Mouse (Mus musculus): ENCODE measurements around the gene Rdh9. TPM values are rescaled to one million over a fixed set of nuclear protein-coding genes. Genes with fewer than 3 reads are reported as not detected.

The Rdh9 gene
- 0.28 TPM in 1 of 2 replicates, not detected in the other for polyA plus RNA-seq (2015; fragmentation: Nextera tagmentation; extraction: Ambion mirVana)

DNA sequence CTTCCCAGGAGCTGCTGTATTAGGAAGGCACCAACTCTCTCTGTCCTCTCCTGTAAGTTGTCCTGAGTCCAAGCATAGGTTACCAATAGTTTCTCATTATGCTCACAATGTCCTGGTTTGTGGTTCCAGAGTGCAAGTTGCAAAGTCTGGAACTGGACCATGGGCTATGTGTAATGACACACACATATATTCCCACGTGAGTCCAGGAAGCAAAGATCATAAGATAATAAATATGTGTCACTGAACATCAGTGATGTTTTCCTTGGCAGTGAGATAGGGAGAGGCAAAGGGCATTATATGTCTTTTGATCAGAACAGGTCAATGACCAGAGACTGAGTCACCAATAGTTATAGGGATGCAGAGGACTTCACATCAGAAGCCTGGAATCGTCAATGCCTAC is at the start of gene Rdh9:
Gene Rdh9 (plus strand): TSS at position 376 of the 400 bp plus-strand sequence.

GRCm38 (mm10) chr10:127739083-127739660 is 37.0 kb upstream of the Rdh9 start, which contains the start of gene Zbtb39:
Gene Zbtb39 (plus strand): TSS chr10:127739538.

DNA sequence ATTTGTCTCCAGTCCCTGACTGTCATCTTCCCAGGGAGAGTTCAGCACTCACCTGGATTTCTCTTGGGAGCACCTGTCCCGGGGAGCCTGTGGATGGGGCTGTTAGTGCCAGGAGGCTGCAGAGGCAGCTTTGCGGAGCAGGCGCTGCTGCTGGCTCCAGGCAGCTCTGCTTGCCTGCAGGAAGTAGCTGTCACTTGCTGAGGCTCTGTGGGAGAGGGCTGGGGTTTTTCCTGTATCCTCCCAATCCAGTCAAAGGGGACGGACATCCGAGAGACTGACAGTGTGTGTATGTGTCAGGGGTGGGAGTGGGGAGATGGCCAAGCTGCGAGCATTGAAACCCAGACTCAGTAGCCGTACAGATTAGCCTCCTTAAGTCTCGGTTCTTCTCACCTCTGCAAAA is 24.6 kb upstream of the Rdh9 start, which contains the start of gene Gpr182:
Gene Gpr182 (minus strand): TSS at position 185 of the 400 bp plus-strand sequence.

GRCm38 (mm10) chr10:127759181-127760110 is 16.7 kb upstream of the Rdh9 start, which contains the start of the genes Rdh1 and Rdh16f1:
Gene Rdh1 (plus strand): TSS chr10:127759721.
Gene Rdh16f1 (plus strand): TSS chr10:127759787.

DNA sequence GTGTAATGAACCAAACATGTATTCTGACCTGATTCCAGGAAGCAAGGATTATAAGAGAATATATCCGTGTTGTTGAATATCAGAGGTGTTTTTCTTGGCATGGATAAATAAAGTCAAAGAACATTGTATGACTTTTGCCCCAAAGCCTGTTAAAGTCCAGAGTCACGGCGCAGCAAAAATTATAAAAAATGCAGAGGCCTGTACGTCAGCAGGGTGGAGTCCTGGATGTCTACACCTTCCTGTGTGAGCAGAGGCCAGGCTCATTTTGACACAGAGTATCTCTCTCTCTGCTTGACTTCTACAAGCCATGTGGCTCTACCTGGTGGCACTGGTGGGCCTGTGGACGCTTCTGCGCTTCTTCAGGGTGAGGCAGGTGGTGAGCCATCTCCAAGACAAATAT is 24.7 kb downstream of the Rdh9 start, which contains the start of gene Rdh16:
Gene Rdh16 (plus strand): TSS at position 262 of the 400 bp plus-strand sequence.

Other genes starting within 250 kb of the Rdh9 start
- 2.0 and 2.1 TPM in 2 replicates for gene Nxph4, start 241.8 kb upstream of the Rdh9 start, polyA plus RNA-seq (2015; fragmentation: Nextera tagmentation; extraction: Ambion mirVana)
- 38.9 and 46.3 TPM in 2 replicates for gene Lrp1, start 155.2 kb upstream of the Rdh9 start, polyA plus RNA-seq (2015; fragmentation: Nextera tagmentation; extraction: Ambion mirVana)
- gene Stat6, start 133.4 kb upstream of the Rdh9 start, polyA plus RNA-seq (2015; fragmentation: Nextera tagmentation; extraction: Ambion mirVana): 13.2 and 15.5 TPM in 2 replicates
- gene Nemp1, start 109.5 kb upstream of the Rdh9 start, polyA plus RNA-seq (2015; fragmentation: Nextera tagmentation; extraction: Ambion mirVana): 4.0 and 4.1 TPM in 2 replicates
- gene Nab2, start 107.8 kb upstream of the Rdh9 start, polyA plus RNA-seq (2015; fragmentation: Nextera tagmentation; extraction: Ambion mirVana): 6.1 and 7.3 TPM in 2 replicates
- 0.12 and 0.28 TPM in 2 replicates for gene Myo1a, start 71.2 kb upstream of the Rdh9 start, polyA plus RNA-seq (2015; fragmentation: Nextera tagmentation; extraction: Ambion mirVana)
- 0.91 and 1.0 TPM in 2 replicates for gene Tac2, start 51.9 kb upstream of the Rdh9 start, polyA plus RNA-seq (2015; fragmentation: Nextera tagmentation; extraction: Ambion mirVana)
- gene Zbtb39, start 36.8 kb upstream of the Rdh9 start, polyA plus RNA-seq (2015; fragmentation: Nextera tagmentation; extraction: Ambion mirVana): 0.83 and 0.88 TPM in 2 replicates
- gene Gpr182, start 24.7 kb upstream of the Rdh9 start, polyA plus RNA-seq (2015; fragmentation: Nextera tagmentation; extraction: Ambion mirVana): 1.1 and 1.7 TPM in 2 replicates
- gene Rdh1, start 16.7 kb upstream of the Rdh9 start, polyA plus RNA-seq (2015; fragmentation: Nextera tagmentation; extraction: Ambion mirVana): 0.17 TPM in 1 of 2 replicates, not detected in the other
- gene Rdh16f1, start 16.6 kb upstream of the Rdh9 start, polyA plus RNA-seq (2015; fragmentation: Nextera tagmentation; extraction: Ambion mirVana): 1.1 TPM in 1 of 2 replicates, not detected in the other
- not detected in 2 replicates for gene Rdh16, start 24.8 kb downstream of the Rdh9 start, polyA plus RNA-seq (2015; fragmentation: Nextera tagmentation; extraction: Ambion mirVana)
- not detected in 2 replicates for gene Rdh19, start 73.5 kb downstream of the Rdh9 start, polyA plus RNA-seq (2015; fragmentation: Nextera tagmentation; extraction: Ambion mirVana)
- gene Rdh16f2, start 90.1 kb downstream of the Rdh9 start, polyA plus RNA-seq (2015; fragmentation: Nextera tagmentation; extraction: Ambion mirVana): not detected in 2 replicates
- gene Rdh7, start 112.4 kb downstream of the Rdh9 start, polyA plus RNA-seq (2015; fragmentation: Nextera tagmentation; extraction: Ambion mirVana): 0.19 TPM in 1 of 2 replicates, not detected in the other
- 1.9 TPM in 1 of 2 replicates, not detected in the other for gene Sdr9c7, start 122.1 kb downstream of the Rdh9 start, polyA plus RNA-seq (2015; fragmentation: Nextera tagmentation; extraction: Ambion mirVana)
- gene Hsd17b6, start 231.2 kb downstream of the Rdh9 start, polyA plus RNA-seq (2015; fragmentation: Nextera tagmentation; extraction: Ambion mirVana): not detected in 2 replicates
- gene Prim1, start 238.8 kb downstream of the Rdh9 start, polyA plus RNA-seq (2015; fragmentation: Nextera tagmentation; extraction: Ambion mirVana): 14.3 and 15.8 TPM in 2 replicates